Mouse (Mus musculus): ENCODE results near the gene 4930469K13Rik.

- TF ChIP-seq CTCF (IDR thresholded peaks at IDR 0.05; ENCODE audit: control insufficient read depth, insufficient read depth, low read length) = no peak
- TF ChIP-seq POLR2A (IDR thresholded peaks at IDR 0.05; ENCODE audit: borderline replicate concordance, control insufficient read depth, low read depth, low read length) = no peak
Observed at GRCm38 (mm10) chr11:33929412-33929811, 168.9 kb downstream of the 4930469K13Rik start.
